Mouse (Mus musculus): ENCODE measurements at regions not wholly inside any gene's neighbourhood (a gene's known extent, or its start where the extent isn't known, plus 50 kb on each side); places are given as distances from the start of the nearest gene placed in this dataset.

- DNase-seq = no peak
Observed at GRCm38 (mm10) chr6:50924571-50924970, 270.3 kb upstream of the Npvf start.

GRCm38 (mm10) chr6:50924998-50925397, 270.8 kb upstream of the Npvf start:
- DNase-seq = no peak

GRCm38 (mm10) chr6:50926313-50926712, 272.1 kb upstream of the Npvf start:
- DNase-seq = no peak

GRCm38 (mm10) chr6:50929503-50929902, 275.3 kb upstream of the Npvf start:
- no peak for DNase-seq

GRCm38 (mm10) chr6:50933510-50933909, 279.3 kb upstream of the Npvf start:
- DNase-seq = no peak

- DNase-seq = no peak
Observed at GRCm38 (mm10) chr6:50934245-50934644, 280.0 kb upstream of the Npvf start.

GRCm38 (mm10) chr6:50936306-50936705, 282.1 kb upstream of the Npvf start:
- DNase-seq = no peak

- DNase-seq = peak in 1 of 2 experiments; percentile 7
Observed at GRCm38 (mm10) chr6:50937094-50937493, 282.9 kb upstream of the Npvf start.

- no peak for DNase-seq
Observed at GRCm38 (mm10) chr6:50938879-50939278, 284.6 kb upstream of the Npvf start.

GRCm38 (mm10) chr6:50939440-50939839, 285.2 kb upstream of the Npvf start:
- DNase-seq = no peak

- DNase-seq = no peak
Observed at GRCm38 (mm10) chr6:50940118-50940517, 285.9 kb upstream of the Npvf start.

GRCm38 (mm10) chr6:50940641-50941398, 286.6 kb upstream of the Npvf start:
- no peak for DNase-seq

- no peak for DNase-seq
Observed at GRCm38 (mm10) chr6:50942696-50943095, 288.5 kb upstream of the Npvf start.

GRCm38 (mm10) chr6:50948061-50948460, 293.8 kb upstream of the Npvf start:
- no peak for DNase-seq

GRCm38 (mm10) chr6:50949361-50949760, 295.1 kb upstream of the Npvf start:
- DNase-seq = no peak

- DNase-seq = no peak
Observed at GRCm38 (mm10) chr6:50949883-50950583, 295.8 kb upstream of the Npvf start.

GRCm38 (mm10) chr6:50957328-50957900, 303.2 kb upstream of the Npvf start:
- DNase-seq = no peak

- no peak for DNase-seq
Observed at GRCm38 (mm10) chr6:50960341-50960740, 306.1 kb upstream of the Npvf start.

- DNase-seq = no peak
Observed at GRCm38 (mm10) chr6:50961592-50961991, 307.4 kb upstream of the Npvf start.

GRCm38 (mm10) chr6:50968546-50968945, 314.3 kb upstream of the Npvf start:
- no peak for DNase-seq

GRCm38 (mm10) chr6:50969341-50969740, 315.1 kb upstream of the Npvf start:
- no peak for DNase-seq

GRCm38 (mm10) chr6:50969997-50970396, 315.8 kb upstream of the Npvf start:
- no peak for DNase-seq

- no peak for DNase-seq
Observed at GRCm38 (mm10) chr6:50970770-50971169, 316.5 kb upstream of the Npvf start.

GRCm38 (mm10) chr6:50972268-50972667, 318.0 kb upstream of the Npvf start:
- no peak for DNase-seq

All from thymus, adult 18-20 months (tissue).